Mouse (Mus musculus): ENCODE measurements around the gene Zscan21. TPM values are rescaled to one million over a fixed set of nuclear protein-coding genes. Genes with fewer than 3 reads are reported as not detected.

The Zscan21 gene
- polyA plus RNA-seq, 1 experiment: 63.8 TPM

DNA sequence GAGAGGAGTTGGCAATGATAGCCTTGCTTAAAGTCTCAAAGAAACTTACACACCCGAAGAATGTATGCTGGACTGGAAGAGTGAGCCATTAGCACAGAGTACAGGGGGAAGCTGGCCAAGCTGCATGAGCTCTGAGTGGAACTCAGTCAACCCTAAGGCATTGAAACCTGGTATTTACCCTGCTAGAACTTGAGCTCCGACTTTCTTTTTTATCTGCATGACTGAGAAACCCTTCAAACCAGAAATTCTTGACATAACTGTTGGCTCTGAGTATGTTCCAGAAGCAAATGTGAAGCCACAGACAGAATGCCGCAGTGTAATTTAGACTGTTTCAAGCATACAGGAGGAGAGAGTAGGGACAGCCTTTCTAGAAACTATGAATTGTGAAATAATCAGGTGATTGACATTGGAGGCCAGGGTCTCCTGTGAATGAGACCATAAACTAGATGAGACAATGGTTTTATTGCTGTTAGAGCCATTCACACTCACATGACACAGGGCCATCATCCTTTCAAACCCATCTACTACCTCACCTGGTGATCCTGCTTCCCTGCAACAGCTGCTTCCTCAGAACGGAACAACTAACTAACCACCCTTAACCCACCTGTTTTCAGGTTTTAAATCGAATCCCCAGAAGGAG, 15.8 kb downstream of the Zscan21 start:
- no peak for TF ChIP-seq CTCF (IDR thresholded peaks at IDR 0.05; ENCODE audit: borderline replicate concordance, extremely low read depth, insufficient read depth, insufficient read length)
- no peak for TF ChIP-seq POLR2A (IDR thresholded peaks at IDR 0.05; ENCODE audit: borderline replicate concordance, extremely low read depth, insufficient read depth, insufficient read length, poor library complexity, severe bottlenecking)
- no peak for DNase-seq (ENCODE audit: low read depth)

DNA sequence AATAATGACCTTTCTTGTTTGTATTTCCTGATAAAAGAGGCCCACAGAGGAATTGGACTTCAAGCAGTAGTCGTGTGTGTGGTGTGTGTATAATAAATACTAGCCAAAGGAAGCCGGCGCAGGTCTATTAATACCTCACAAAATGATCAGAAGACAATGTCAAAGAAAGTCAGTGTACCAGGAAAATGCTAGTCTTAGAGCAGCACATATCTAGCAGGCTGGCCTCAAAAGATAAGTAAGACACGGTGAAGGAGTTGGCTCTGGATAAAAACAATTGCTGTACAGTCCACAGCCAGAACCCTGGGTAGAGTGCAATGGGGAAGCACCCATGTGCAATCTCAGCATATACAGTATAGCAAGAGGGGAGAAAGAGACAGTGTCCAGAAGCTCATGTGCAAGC, 20.6 kb downstream of the Zscan21 start:
- TF ChIP-seq CTCF (IDR thresholded peaks at IDR 0.05; ENCODE audit: borderline replicate concordance, extremely low read depth, insufficient read depth, insufficient read length): no peak
- no peak for TF ChIP-seq POLR2A (IDR thresholded peaks at IDR 0.05; ENCODE audit: borderline replicate concordance, extremely low read depth, insufficient read depth, insufficient read length, poor library complexity, severe bottlenecking)
- no peak for DNase-seq (ENCODE audit: low read depth)

DNA sequence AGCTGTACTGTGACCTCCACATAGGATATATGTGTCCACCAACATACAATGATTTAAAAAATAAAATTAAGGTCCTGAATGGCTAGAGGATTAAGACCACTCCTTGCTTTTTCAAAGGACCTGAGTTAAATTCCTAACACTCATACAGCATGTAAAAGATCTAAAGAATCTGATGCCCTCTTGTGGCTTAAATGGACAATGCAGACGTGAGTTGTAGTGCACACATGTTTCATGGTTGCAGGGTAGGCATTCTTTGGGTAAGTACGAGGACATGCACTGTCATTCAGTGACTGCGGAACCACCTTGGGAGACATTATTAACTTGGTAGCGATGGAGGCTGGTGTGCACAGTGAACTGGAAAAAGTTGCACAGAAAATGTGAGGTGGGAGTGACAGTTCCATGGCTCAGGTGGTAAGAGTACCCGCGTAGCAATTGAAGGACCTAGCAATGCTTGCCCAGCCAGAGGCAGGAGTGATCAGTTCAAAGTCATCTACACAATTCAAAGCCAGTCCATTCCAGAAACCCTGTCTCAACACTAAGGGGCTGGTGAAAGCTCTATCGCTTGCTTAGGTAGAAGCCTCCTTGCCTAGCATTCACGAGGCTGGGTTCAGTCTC, 21.3 kb downstream of the Zscan21 start:
- peak; percentile 60 for DNase-seq (ENCODE audit: low read depth)
- TF ChIP-seq CTCF (IDR thresholded peaks at IDR 0.05; ENCODE audit: borderline replicate concordance, extremely low read depth, insufficient read depth, insufficient read length) (peak; percentile 55), POLR2A (IDR thresholded peaks at IDR 0.05; ENCODE audit: borderline replicate concordance, extremely low read depth, insufficient read depth, insufficient read length, poor library complexity, severe bottlenecking) (no peak)

DNA sequence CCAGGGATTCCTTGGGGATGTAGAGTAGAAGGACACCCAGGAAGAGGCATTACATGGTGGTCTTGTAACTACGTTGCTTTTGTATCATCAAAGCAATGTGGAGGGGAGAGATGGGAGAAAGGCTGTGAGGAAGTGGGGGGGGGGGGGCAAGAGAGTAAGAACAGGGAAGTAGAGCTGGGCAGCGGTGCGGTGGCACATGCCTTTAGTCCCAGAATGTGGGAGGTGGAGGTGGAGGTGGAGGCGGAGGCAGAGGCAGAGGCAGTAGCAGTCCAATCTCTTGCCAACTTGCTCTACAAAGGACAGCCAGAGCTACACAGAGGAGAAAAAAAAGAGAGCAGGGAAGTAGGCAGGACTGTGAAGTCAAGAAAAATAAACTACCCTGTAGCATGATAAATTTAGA, 21.9 kb downstream of the Zscan21 start:
- DNase-seq (ENCODE audit: low read depth): no peak

GRCm38 (mm10) chr5:138154390-138154789, 37.7 kb downstream of the Zscan21 start:
- TF ChIP-seq POLR2A (IDR thresholded peaks at IDR 0.05; ENCODE audit: borderline replicate concordance, extremely low read depth, insufficient read depth, insufficient read length, poor library complexity, severe bottlenecking): no peak
- DNase-seq (ENCODE audit: low read depth): no peak

More for the DNA sequence above, 21.9 kb downstream of the Zscan21 start:
- no peak for TF ChIP-seq POLR2A (IDR thresholded peaks at IDR 0.05; ENCODE audit: borderline replicate concordance, extremely low read depth, insufficient read depth, insufficient read length, poor library complexity, severe bottlenecking)
- no peak for TF ChIP-seq CTCF (IDR thresholded peaks at IDR 0.05; ENCODE audit: borderline replicate concordance, extremely low read depth, insufficient read depth, insufficient read length)

- TF ChIP-seq CTCF (IDR thresholded peaks at IDR 0.05; ENCODE audit: borderline replicate concordance, extremely low read depth, insufficient read depth, insufficient read length): peak; percentile 87
- peak; percentile 66; the same call in 1 of the 2 replicates for TF ChIP-seq POLR2A (IDR thresholded peaks at IDR 0.05; ENCODE audit: borderline replicate concordance, extremely low read depth, insufficient read depth, insufficient read length, poor library complexity, severe bottlenecking)
- DNase-seq (ENCODE audit: low read depth): peak; percentile 99
These were observed 38.8 kb downstream of the Zscan21 start, which contains the start of gene Zfp113 for GRCm38 (mm10) chr5:138155443-138155976. Gene Zfp113 (minus strand): TSS chr5:138155744.

DNA sequence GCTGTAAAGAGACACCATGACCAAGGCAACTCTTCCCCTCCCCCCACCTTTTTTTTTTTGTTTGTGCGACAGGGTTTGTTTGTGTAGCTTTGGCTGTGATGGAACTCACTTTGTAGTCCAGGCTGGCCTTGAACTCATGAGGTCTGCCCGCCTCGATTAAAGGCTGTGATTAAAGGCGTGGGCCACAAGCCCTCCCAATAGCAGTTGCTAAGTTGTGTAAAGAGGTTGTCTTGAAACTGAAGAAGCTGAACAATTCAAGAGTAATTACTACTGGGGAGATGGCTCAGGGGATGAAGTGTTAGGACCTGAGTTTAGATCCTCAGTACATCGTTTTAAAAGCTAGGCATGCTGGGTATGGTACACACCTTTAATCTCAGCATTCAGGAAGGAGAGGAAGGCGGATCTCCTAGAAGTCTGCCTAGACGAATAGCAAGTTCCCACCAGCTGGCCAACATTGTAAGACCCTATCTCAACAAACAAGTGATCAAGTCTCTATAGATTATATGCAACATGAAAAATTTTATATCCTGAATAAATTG, 43.6 kb downstream of the Zscan21 start:
- no peak for DNase-seq (ENCODE audit: low read depth)
- TF ChIP-seq CTCF (IDR thresholded peaks at IDR 0.05; ENCODE audit: borderline replicate concordance, extremely low read depth, insufficient read depth, insufficient read length) (no peak), POLR2A (IDR thresholded peaks at IDR 0.05; ENCODE audit: borderline replicate concordance, extremely low read depth, insufficient read depth, insufficient read length, poor library complexity, severe bottlenecking) (no peak)

- DNase-seq (ENCODE audit: low read depth): peak; percentile 98
- TF ChIP-seq CTCF (IDR thresholded peaks at IDR 0.05; ENCODE audit: borderline replicate concordance, extremely low read depth, insufficient read depth, insufficient read length) (no peak), POLR2A (IDR thresholded peaks at IDR 0.05; ENCODE audit: borderline replicate concordance, extremely low read depth, insufficient read depth, insufficient read length, poor library complexity, severe bottlenecking) (peak; percentile 85)
These were observed 44.4 kb downstream of the Zscan21 start, which contains the start of gene Cops6 for GRCm38 (mm10) chr5:138160842-138161665. Gene Cops6 (plus strand): TSS chr5:138161071.

- DNase-seq (ENCODE audit: low read depth): no peak
- no peak for TF ChIP-seq CTCF (IDR thresholded peaks at IDR 0.05; ENCODE audit: borderline replicate concordance, extremely low read depth, insufficient read depth, insufficient read length)
- TF ChIP-seq POLR2A (IDR thresholded peaks at IDR 0.05; ENCODE audit: borderline replicate concordance, extremely low read depth, insufficient read depth, insufficient read length, poor library complexity, severe bottlenecking): no peak
These were observed 46.3 kb downstream of the Zscan21 start for GRCm38 (mm10) chr5:138163046-138163445.

- DNase-seq (ENCODE audit: low read depth): no peak
- TF ChIP-seq POLR2A (IDR thresholded peaks at IDR 0.05; ENCODE audit: borderline replicate concordance, extremely low read depth, insufficient read depth, insufficient read length, poor library complexity, severe bottlenecking): no peak
- TF ChIP-seq CTCF (IDR thresholded peaks at IDR 0.05; ENCODE audit: borderline replicate concordance, extremely low read depth, insufficient read depth, insufficient read length): no peak
These were observed 46.9 kb downstream of the Zscan21 start for GRCm38 (mm10) chr5:138163610-138164009.

DNA sequence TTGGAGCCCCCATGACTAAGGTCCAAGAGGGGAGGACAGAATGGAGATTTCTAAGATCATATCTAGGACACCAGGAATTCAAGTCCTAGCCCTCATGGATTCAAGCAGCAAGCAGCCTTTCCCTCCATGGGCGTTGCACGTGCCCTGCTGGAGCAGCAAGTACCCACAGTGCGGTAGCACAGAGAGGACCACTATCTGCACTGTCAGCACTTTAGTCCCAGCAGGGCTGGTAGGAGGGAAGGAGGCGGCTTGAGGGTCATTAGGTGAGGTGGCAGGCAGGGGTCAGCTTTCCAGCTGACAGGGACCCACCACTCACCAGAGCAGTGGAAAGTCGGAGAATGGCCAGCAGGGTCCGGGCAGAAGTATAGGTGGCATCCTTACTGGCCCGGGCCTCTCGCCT, 48.9 kb downstream of the Zscan21 start:
- no peak for TF ChIP-seq CTCF (IDR thresholded peaks at IDR 0.05; ENCODE audit: borderline replicate concordance, extremely low read depth, insufficient read depth, insufficient read length)
- TF ChIP-seq POLR2A (IDR thresholded peaks at IDR 0.05; ENCODE audit: borderline replicate concordance, extremely low read depth, insufficient read depth, insufficient read length, poor library complexity, severe bottlenecking): no peak
- no peak for DNase-seq (ENCODE audit: low read depth)
